Mouse (Mus musculus) naive thymus-derived CD4-positive, alpha-beta T cell, adult 2 months (primary cell): ENCODE measurements around the gene Gm10272.
"Not testable (repeated sequence)": the region's sequence is repeated elsewhere in the genome, so short reads cannot be mapped to it uniquely, and the experiment has no call there.

Experiments
- DNase-seq: peaks from one replicate; pipeline ENCODE4 v3.0.0-alpha.2; 2011; ENCODE audit warnings: low read depth

Gene Gm10272

DNA sequence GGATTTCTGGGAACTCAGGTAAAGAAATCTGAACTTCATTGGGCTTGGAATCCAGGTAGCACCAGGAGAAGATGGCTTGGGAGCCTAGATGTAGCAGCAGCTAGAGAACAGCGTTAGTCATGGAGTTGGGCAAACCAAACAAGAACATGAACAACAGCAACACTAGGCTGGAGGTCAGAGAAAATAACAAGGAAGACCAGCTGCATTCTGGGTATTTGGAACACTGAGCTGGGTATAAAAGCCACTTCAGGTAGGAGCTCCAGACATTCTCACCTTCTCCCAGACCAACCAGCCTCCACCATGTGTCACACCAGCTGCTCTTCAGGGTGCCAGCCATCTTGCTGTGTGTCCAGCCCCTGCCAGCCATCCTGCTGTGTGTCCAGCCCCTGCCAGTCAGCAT is at the start of gene Gm10272:
Gene Gm10272 (plus strand): TSS at position 301 of the 400 bp plus-strand sequence.
- no peak for DNase-seq

DNA sequence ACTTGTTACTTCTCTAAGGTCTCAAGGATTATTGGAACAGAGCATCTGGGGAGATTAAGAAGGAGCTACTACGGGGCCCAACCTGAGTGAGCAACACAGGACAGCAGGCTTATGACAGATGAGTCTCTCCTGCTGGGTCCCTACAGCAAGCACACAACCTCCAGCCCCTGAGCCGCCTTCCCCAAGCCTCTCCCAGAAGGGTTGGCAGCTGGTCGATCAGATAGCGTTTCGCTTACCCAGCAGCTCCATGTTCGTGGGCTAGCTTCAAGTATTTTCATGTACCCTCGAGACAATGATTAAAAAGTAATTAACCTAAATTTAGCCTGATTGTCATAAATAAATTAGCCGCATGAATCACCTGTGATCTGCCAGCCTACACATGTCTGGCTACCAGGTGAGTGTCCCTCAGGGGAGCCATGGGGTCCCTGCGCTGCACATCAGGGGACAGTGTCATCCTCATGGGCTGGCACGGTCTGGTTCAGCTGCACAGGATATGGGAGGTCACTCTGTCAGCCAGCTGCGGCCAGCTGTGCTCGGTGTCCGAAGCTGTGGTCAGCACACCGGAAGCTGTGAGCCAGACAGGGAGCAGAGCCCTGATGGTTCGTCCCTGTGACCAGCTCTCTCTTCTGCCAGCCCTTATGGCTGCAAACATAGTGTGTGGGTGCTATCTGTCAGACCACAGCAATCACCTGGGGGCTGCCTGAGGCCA is 48.0 kb upstream of the Gm10272 start:
- DNase-seq = no peak

DNA sequence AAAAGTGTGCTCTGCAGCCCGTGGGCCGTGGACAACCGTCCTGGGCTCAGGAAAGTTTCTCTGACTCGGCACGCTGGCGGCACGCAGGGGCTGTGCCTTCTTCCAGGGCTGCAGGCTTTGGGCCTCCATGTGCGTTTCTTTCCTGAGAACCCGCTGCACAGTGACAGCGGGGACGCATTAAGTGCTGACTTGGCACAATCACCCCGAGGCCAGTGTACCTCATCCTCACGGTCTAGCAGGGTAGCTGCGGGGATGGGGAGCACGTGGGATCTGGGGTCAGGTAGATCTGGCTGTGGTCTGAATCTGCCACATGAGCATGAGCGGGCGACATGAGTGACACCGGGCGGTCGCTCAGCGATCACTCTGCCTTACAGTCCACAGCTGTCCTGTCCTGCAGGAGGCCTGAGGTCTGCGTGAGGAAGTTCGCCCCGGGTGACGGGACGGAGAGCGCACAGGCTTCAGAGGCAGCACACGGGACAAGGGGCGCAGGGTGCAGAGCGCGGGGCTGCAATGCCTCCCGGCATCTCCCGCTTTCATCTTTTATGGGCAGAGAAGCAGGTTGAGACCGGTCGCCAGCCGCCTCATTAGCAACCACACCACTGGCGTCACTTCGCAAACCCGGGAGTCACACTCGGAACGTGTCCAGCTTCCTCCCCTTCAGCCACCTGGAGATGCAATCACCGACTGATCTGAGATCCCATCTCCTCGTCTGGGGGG is 42.3 kb upstream of the Gm10272 start:
- DNase-seq = no peak

DNA sequence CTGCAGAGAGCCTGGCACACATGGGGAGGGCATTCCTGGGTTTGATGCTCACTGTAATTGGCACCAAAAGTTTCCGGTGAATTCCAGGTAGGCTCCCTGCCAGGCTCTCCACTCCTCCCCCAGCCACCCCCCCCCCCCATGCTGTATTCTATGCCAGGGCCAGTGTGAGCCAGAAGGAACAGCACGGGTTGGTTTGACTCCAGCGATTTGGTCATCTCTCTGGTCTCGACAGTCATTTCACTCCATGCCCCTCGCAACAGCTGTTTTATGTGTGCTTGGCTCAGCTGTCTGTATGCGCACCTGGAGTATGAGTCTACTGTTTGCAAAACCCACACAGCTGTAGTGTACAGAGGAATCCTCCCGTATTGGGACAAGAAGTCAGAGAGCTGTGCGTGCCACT is 40.1 kb upstream of the Gm10272 start:
- no peak for DNase-seq

DNA sequence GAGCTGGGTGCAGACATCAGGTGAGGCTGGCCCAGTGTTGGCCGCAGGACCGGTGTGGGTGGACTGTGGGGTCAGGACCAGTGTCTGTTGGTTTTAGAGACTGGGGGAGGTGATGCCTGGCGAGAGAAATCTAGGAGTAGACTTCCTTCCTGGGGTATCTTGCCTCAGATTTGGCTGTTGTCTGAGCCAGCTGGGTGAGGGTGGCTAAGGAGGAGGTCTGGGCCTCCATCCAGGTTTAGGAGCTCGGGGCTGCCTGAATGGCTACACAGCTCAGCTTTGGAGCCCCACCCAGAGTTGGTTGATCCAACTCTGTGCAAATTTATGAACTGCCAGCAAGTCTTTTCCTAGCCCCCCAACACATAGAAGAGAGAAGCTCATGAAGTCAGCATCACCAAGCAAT is 39.0 kb upstream of the Gm10272 start:
- DNase-seq = no peak

DNA sequence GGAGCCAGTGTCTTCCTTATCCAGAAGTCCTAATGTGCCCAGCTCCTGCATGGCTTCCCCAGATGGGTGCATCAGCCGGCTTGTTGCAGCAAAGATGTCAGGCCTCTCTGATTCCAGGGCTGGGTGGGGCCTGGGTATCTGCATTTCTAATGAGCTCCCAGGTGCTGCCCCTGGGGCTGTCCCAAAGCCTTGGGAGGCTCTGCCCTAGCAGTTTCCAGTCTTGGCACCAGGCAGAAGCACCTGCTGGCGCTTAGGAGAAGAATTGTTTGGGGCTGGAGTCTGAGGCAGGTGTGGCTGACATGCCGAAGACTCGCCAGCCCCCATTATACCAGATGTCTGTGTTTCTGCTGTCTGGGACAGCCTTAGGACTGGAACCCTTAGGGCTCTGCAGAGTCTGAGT is 35.7 kb upstream of the Gm10272 start:
- no peak for DNase-seq

DNA sequence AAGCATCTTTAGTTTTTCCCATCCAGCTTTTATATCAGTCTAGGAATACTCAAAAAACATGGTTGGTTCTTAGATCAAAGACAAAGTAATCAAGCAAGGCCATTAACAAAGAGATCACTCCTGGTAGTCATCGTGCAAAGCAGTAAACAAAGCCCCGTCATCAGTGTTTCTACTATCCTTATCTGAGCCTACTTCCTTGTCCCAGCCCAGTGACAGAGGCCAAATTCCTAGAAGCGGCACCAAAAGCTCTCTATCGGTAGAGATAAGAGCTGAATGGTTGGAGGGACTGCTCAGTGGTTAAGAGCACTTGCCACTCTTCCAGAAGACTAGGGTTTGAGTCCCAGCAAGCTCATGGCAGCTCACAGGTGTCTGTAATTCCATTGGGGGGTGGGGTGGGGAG is 34.9 kb upstream of the Gm10272 start:
- DNase-seq = no peak

DNA sequence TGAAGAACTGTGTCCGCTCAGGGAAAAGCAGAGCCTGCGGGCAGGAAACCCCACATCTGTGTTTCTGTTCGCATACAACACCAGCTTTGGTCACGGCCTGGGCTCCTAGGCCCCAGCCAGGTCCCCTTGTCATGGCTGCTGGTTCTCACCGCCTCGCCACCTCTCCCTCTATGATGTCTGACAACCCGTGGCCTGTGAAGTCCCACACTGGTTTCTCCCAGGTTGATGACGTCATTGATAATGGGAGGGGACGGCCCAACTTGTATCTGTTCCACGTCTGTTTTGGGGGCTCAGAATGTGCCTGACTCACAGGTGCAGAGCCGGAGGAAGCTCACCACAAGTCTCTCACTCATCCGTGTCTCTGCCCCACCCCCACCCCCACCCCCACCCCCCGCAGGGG is 32.7 kb upstream of the Gm10272 start:
- DNase-seq = no peak

DNA sequence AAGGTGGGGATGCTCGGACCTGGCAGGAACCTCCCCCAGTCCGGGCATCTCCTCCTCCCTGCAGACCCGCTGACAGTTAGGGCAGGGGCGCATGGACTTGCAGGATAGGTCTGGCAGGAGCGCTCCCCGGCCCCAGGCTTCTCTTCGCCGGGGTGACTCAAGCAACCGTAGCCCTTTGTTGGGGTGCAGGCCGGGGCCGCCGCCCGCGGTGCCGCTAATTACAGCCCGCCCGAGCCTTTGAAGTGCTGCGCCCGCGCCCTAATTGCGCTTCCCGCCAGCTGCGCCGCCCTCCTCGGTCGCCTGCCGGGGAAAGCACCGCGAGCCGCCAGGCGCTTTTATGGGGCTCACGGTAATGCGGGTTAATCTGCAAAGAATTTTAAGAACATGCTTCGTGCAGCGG is 28.9 kb upstream of the Gm10272 start:
- DNase-seq = no peak

DNA sequence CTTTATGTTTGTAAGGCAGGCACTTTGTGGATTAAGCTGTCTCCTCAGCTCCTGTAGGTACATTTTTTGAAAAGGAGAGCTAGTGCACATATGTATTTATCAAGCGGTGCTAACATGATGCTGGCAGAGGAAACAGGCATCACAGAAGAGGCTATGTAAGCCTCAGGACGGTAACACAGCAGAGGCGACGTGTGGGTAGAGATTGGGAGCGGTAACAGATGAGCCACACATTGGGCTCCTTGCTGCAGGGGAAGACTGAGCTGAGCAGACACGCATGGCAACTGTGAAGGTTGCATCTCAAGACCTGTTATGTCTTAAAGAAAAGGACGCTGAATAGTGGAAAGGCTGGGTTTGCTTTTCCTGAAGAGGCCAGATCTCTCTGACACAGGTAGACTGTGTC is 23.4 kb upstream of the Gm10272 start:
- no peak for DNase-seq

DNA sequence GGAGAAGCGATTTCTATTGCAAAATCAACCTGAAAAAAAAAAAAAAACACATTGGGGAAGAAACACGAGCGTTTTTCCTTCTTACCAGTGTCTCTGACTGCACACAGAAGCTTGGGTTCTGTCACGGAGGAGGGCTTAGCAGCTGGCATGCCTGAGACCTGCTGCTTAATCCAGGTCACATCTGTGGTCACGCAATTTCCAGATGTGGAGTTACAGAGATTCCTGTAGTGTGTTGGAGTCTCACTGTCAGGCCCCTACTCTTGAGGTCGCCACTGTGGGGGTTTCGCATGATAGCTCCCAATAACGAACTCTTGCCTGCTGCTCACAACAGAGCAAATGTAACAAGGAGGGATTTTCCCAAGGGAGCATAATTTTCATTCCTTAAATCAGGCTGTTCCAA is 22.2 kb upstream of the Gm10272 start:
- no peak for DNase-seq

DNA sequence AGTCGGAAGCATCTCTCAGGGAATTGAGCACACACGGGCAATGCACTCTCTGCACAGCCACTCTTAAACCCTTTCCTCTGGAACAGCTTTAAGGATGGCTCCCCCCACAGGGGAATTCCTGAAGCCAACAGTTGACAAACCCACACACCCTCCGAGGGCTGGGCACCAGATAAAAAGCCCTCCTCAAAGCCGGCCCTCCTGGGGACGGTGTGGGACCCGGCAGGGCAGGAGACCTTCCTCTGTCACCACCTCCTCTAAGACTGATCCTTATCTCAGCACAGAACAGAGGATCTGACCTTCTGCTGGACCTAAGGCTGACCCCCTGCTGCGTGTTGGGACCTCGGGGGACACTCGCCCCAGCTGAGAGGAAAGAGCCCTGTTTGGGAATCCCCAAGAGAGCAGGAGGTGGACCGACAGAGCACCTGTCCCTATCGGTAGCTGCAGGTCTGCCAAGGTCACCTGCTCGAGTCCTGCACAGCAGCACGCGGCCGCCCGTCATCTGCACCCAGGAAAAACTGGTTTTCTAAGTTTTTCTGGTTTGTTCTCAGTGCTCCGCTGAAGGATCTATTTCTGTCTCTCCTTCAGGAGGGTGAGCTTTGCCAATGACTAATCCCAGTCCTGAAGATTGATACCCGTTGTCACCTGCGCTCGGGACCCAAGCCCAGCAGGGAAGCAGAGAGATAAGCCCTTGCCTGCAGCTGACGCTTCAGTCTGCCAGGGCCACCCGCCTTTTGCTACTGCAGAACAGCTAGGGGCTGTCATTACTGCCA is 20.3 kb upstream of the Gm10272 start, which contains the start of gene Tspear:
Gene Tspear (plus strand): TSS at position 675 of the 770 bp plus-strand sequence.
- DNase-seq = no peak

DNA sequence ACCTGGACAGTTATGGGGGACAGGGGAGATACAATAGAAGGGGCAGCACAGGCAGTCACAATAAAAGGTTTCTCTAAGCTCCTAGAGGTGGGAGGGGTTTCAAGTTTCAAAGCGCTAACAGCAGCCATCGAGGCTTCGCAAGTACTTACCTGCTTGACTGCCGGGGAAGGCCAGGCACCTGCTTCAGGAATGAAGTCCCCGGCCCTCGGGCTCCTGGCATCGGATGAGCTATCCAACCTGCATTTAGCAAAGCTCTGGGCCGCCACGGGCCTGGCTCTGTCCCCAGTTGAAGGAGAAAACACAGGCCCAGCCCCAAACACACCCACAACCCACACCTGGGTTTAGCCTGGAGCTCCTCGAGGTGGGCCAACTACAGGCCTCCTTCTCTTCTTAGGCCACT is 19.4 kb upstream of the Gm10272 start:
- no peak for DNase-seq

DNA sequence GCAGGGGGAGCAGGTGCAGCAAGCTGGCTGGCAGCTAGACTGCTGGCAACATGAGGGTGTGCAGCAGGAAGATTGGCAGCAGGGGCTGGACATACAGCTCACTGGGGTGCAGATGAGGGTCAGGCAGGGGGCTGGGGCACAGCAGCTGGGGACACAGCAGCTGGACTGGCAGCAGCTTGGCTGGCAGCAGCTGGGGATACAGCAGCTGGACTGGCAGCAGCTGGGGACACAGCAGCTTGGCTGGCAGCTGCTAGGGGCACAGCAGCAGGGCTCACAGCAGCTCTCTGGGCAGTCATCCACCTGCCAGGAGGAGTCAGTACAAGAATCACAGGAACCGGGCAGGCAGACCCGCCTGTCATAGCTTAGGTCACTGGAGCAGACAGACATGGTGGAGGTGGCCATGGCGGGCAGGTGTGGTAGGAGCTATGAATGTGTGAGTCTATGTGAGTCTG is 16.0 kb upstream of the Gm10272 start, which contains the start of gene Gm19402:
Gene Gm19402 (minus strand): TSS at position 402 of the 452 bp plus-strand sequence.
- not testable (repeated sequence) for DNase-seq

DNA sequence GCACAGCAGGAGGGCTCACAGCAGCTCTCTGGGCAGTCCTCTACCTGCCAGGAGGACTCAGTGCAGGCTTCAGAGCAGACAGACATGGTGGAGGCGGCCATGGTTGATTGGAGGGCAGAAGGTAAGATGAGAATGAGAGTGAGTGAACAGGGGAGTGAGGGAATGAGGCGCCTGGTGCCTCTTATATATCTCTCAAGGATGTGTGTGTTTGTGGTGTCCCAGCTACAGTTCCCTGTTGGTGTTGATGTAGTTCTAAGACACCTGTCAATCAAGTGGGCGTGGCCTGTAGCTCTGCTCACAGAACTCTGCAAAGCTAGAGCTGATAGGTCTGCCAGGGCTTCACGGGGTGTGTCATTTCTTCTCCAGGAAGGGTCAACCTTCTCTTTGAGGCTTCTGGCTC is 9.3 kb upstream of the Gm10272 start, which contains the start of gene Gm9508:
Gene Gm9508 (minus strand): TSS at position 101 of the 400 bp plus-strand sequence.
- no peak for DNase-seq

DNA sequence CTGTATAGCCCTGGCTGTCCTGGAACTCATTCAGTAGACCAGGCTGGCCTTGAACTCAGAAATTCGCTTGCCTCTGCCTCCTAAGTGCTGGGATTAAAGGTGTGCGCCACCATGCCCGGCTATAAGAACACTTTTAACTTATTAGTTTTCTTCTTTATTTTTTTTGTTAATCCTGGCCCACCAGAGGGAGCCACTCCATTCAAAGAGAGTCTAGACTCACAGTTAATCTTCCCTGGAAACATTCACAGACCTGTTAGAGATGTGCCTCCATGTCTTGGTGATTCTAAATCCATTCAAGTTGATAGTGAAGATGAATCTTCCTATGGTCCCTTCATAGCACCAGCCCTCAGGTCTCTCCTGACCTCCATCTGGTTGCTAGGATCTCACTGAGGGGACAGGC is 3.4 kb downstream of the Gm10272 start:
- no peak for DNase-seq

DNA sequence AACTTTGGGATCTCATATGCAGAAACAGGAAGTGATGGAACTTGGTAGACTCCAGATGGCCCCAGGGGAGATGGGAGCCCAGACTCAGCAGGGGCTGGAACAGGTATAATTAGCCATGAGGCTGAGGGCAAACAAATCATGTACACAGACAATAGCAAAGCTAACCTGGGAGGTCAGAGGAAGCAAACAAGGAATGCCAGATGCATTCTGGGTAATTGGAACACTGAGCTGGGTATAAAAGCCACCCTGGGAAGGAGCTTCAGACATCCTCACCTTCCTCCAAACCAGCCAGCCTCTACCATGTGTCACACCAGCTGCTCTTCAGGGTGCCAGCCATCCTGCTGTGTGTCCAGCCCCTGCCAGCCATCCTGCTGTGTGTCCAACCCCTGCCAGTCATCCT is 4.7 kb downstream of the Gm10272 start, which contains the start of gene Gm10024:
Gene Gm10024 (plus strand): TSS at position 301 of the 400 bp plus-strand sequence.
- DNase-seq = not testable (repeated sequence)

DNA sequence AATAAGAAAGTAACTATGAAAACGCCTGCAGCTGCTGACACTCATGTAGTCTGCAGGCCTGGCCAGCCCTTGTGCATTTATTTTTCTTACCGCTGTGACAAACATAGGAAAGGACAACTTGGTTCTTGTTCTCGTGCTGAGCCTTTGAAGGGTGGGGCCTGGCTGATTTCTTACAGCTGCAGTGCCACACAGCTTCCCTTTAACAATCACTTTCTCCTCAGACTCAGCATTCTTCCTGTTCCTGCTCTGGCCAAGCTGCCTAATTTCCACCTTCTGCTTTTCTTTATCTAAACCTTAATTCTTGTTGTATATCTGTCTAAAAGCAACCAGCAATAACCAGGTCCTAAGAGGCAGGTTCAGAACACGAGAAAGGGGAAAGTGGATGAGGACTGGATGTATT is 7.3 kb downstream of the Gm10272 start:
- DNase-seq = no peak

DNA sequence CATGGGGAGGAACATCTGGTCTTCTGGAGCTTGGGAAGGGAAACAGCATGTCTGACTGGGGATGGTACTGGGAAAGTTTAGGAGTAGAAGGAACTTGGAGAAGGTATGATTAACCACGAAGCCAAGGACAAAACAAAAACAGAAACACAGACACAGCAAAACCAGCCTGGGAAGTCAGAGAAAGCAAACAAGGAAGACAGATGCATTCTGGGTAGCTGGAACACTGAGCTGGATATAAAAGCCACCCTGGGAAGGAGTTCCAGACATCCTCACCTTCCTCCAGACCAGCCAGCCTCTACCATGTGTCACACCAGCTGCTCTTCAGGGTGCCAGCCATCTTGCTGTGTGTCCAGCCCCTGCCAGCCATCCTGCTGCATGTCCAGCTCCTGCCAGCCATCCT is 9.1 kb downstream of the Gm10272 start, which contains the start of gene Gm10142:
Gene Gm10142 (plus strand): TSS at position 301 of the 400 bp plus-strand sequence.
- DNase-seq = no peak

DNA sequence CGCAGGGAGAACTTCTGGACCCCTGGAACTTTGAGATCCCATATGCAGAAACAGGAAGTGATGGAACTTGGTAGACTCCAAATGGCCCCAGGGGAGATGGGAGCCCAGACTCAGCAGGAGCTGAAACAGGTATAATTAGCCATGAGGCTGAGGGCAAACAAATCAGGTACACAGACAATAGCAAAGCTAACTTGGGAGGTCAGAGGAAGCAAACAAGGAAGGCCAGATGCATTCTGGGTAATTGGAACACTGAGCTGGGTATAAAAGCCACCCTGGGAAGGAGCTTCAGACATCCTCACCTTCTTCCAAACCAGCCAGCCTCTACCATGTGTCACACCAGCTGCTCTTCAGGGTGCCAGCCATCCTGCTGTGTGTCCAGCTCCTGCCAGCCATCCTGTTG is 13.9 kb downstream of the Gm10272 start, which contains the start of gene Krtap12-1:
Gene Krtap12-1 (plus strand): TSS at position 301 of the 400 bp plus-strand sequence.
- not testable (repeated sequence) for DNase-seq

DNA sequence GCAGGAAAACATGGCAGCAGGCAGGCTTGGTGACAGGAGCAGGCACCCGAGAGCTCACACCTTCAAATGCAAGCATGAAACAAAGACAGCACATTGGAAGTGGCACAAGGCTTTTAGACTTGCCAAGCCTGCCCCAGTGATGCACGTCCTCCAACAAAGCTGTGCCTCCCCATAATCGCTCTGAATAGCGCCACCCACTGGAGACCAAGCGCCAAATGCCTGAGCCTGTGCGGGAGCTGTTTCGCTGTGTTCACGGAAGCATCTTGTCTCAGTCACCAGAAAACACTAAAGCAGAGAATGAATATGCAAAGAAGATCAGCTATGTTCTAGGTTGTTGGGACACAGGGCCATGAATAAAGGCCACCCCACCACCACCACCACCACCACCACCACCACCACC is 18.4 kb downstream of the Gm10272 start:
- DNase-seq = no peak

DNA sequence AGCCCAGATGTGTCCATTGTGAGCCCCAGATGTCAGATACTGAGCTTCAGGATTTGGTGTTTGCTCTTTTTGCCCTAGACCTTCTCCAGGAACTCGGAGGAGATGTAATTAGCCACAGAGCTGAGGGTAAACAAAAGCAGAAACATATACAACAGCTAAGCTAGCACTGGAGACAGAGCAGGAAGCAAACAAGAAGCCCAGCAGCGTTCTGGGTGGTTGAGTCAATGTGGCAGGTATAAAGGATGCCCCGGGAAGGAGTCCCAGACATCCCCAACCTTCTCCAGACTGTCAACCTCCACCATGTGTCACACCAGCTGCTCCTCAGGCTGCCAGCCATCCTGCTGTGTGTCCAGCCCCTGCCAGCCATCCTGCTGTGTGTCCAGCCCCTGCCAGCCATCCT is 19.8 kb downstream of the Gm10272 start, which contains the start of gene Gm10100:
Gene Gm10100 (plus strand): TSS at position 301 of the 400 bp plus-strand sequence.
- DNase-seq = no peak
